Mouse (Mus musculus) testis, adult 2 months (tissue): ENCODE measurements at regions not wholly inside any gene's neighbourhood (a gene's known extent, or its start where the extent isn't known, plus 50 kb on each side); places are given as distances from the start of the nearest gene placed in this dataset.

Experiments
- H3K27ac ChIP-seq: fragments of 200-500 bp; 2 replicates; pipeline ENCODE4 v1.5.1; 2012; ENCODE audit warnings: low read depth, low read length; ENCODE audit not compliant: control insufficient read depth, insufficient read depth
- H3K27me3 ChIP-seq: fragments of 200-500 bp; 2 replicates; pipeline ENCODE4 v1.6.1; 2012; ENCODE audit warnings: mild to moderate bottlenecking, low read length, moderate library complexity; ENCODE audit not compliant: control insufficient read depth, insufficient read depth
- H3K36me3 ChIP-seq: fragments of 200-500 bp; 2 replicates; pipeline ENCODE4 v1.6.1; 2012; ENCODE audit warnings: mild to moderate bottlenecking, low read length; ENCODE audit not compliant: control insufficient read depth, insufficient read depth
- H3K4me1 ChIP-seq: fragments of 200-500 bp; 2 replicates; pipeline ENCODE4 v1.6.1; 2012; ENCODE audit warnings: low read length; ENCODE audit not compliant: control insufficient read depth, insufficient read depth
- H3K4me3 ChIP-seq: fragments of 200-500 bp; 2 replicates; pipeline ENCODE4 v1.5.1; 2012; ENCODE audit warnings: low read depth, mild to moderate bottlenecking, low read length, moderate library complexity, mixed read lengths; ENCODE audit not compliant: control insufficient read depth
- CTCF ChIP-seq: fragments of 200-500 bp; IDR thresholded peaks from 2 replicates; pipeline ENCODE4 v1.5.1; 2012; ENCODE audit warnings: low read depth, mild to moderate bottlenecking, inconsistent platforms, low read length, moderate library complexity; ENCODE audit not compliant: control insufficient read depth, insufficient read depth, insufficient replicate concordance
- POLR2A ChIP-seq: fragments of 200-500 bp; IDR thresholded peaks from 2 replicates; pipeline ENCODE4 v1.6.1; 2012; ENCODE audit warnings: low read depth, mild to moderate bottlenecking, inconsistent platforms, low read length, moderate library complexity; ENCODE audit not compliant: control insufficient read depth

GRCm38 (mm10) chr9:14086611-14087010, 188.3 kb upstream of the Sesn3 start:
- Histone ChIP-seq H3K36me3 (no peaks in the 10 kb centered on the region), H3K27me3 (no peaks in the 10 kb centered on the region), H3K4me3 (no peak overlapping the region), H3K27ac (no peak overlapping the region), H3K4me1 (no peaks in the 10 kb centered on the region)
- TF ChIP-seq CTCF (no peak), POLR2A (no peak)

GRCm38 (mm10) chr9:14087874-14088273, 187.0 kb upstream of the Sesn3 start:
- no peak overlapping the region for H3K4me3 ChIP-seq
- TF ChIP-seq CTCF (no peak), POLR2A (no peak)
- H3K27me3 ChIP-seq, result no peaks in the 10 kb centered on the region
- H3K36me3 ChIP-seq, result no peaks in the 10 kb centered on the region
- H3K4me1 ChIP-seq, result no peaks in the 10 kb centered on the region
- H3K27ac ChIP-seq, result no peak overlapping the region

- peak overlapping the region; percentile 39 for H3K4me3 ChIP-seq
- H3K27me3 ChIP-seq, result no peaks in the 10 kb centered on the region
- no peak for TF ChIP-seq POLR2A
- no peak for TF ChIP-seq CTCF
- H3K4me1 ChIP-seq, result no peaks in the 10 kb centered on the region
- no peak overlapping the region for H3K27ac ChIP-seq
- no peaks in the 10 kb centered on the region for H3K36me3 ChIP-seq
Observed at GRCm38 (mm10) chr9:14089791-14090256, 185.0 kb upstream of the Sesn3 start.

GRCm38 (mm10) chr9:14090454-14090853, 184.4 kb upstream of the Sesn3 start:
- TF ChIP-seq CTCF, result no peak
- TF ChIP-seq POLR2A, result no peak
- Histone ChIP-seq H3K36me3 (no peaks in the 10 kb centered on the region), H3K4me1 (no peaks in the 10 kb centered on the region), H3K4me3 (peak overlapping the region; percentile 15), H3K27me3 (no peaks in the 10 kb centered on the region), H3K27ac (no peak overlapping the region)

GRCm38 (mm10) chr9:14091099-14091930, 183.6 kb upstream of the Sesn3 start:
- Histone ChIP-seq H3K27me3 (no peaks in the 10 kb centered on the region), H3K36me3 (no peaks in the 10 kb centered on the region), H3K4me3 (peak overlapping the region; percentile 19; the same call in 1 of the 2 replicates), H3K27ac (no peak overlapping the region), H3K4me1 (no peaks in the 10 kb centered on the region)
- TF ChIP-seq POLR2A (no peak), CTCF (no peak)

- Histone ChIP-seq H3K27ac (no peak overlapping the region), H3K36me3 (no peaks in the 10 kb centered on the region), H3K27me3 (no peaks in the 10 kb centered on the region), H3K4me3 (no peak overlapping the region), H3K4me1 (no peaks in the 10 kb centered on the region)
- TF ChIP-seq CTCF (no peak), POLR2A (no peak)
Observed at GRCm38 (mm10) chr9:14092996-14093442, 181.8 kb upstream of the Sesn3 start.

GRCm38 (mm10) chr9:14103538-14103937, 171.3 kb upstream of the Sesn3 start:
- TF ChIP-seq CTCF (no peak), POLR2A (no peak)
- no peaks in the 10 kb centered on the region for H3K36me3 ChIP-seq
- H3K27ac ChIP-seq, result no peak overlapping the region
- H3K4me3 ChIP-seq, result no peak overlapping the region
- no peaks in the 10 kb centered on the region for H3K4me1 ChIP-seq
- no peaks in the 10 kb centered on the region for H3K27me3 ChIP-seq
